Mouse (Mus musculus) liver, postnatal 0 days (tissue): ENCODE data around the gene Stard3nl. TPM values are rescaled to one million over a fixed set of nuclear protein-coding genes. Genes with fewer than 3 reads are reported as not detected.
"Not testable (repeated sequence)": the region's sequence is repeated elsewhere in the genome, so short reads cannot be mapped to it uniquely, and the experiment has no call there.

ENCODE experiments used
- ATAC-seq: fragments of 200-750 bp; cut with Nextera tagmentation; 2 replicates; pipeline ENCODE4 v1.8.0; 2017; ENCODE audit warnings: mild to moderate bottlenecking, moderate library complexity
- DNase-seq: peaks from one replicate; pipeline ENCODE4 v3.0.0-alpha.2; 2016
- H3K27ac ChIP-seq: fragments of 300-500 bp; sonication (generic); 2 replicates; pipeline ENCODE4 v1.5.1; 2014; ENCODE audit warnings: antibody characterized with exemption, moderate library complexity, mild to moderate bottlenecking, low read depth
- H3K27me3 ChIP-seq: fragments of 300-500 bp; sonication (generic); 2 replicates; pipeline ENCODE4 v1.6.1; 2014; ENCODE audit warnings: low read length, control low read depth, mixed read lengths; ENCODE audit not compliant: insufficient read depth
- H3K36me3 ChIP-seq: fragments of 300-500 bp; sonication (generic); replicated peaks from 2 replicates; pipeline ENCODE4 v1.6.1; 2014; ENCODE audit warnings: mild to moderate bottlenecking, control low read depth, low read length, moderate library complexity, mixed read lengths; ENCODE audit not compliant: insufficient read depth
- H3K4me1 ChIP-seq: fragments of 300-500 bp; sonication (generic); 2 replicates; pipeline ENCODE4 v1.6.1; 2014; ENCODE audit warnings: antibody characterized with exemption, mild to moderate bottlenecking, control low read depth; ENCODE audit not compliant: insufficient read depth
- H3K4me2 ChIP-seq: fragments of 300-500 bp; sonication (generic); 2 replicates; pipeline ENCODE4 v1.6.1; 2014; ENCODE audit warnings: low read depth, mild to moderate bottlenecking, low read length, moderate library complexity, mixed read lengths
- H3K4me3 ChIP-seq: fragments of 300-500 bp; sonication (generic); 2 replicates; pipeline ENCODE4 v1.5.1; 2014; ENCODE audit warnings: low read depth, low read length
- H3K9ac ChIP-seq: fragments of 300-500 bp; sonication (generic); replicated peaks from 2 replicates; pipeline ENCODE4 v1.6.1; 2014; ENCODE audit warnings: mild to moderate bottlenecking, moderate library complexity
- H3K9me3 ChIP-seq: fragments of 300-500 bp; sonication (generic); 2 replicates; pipeline ENCODE4 v1.6.1; 2016; ENCODE audit warnings: mild to moderate bottlenecking, control low read depth, low read length, mixed read lengths
- CTCF ChIP-seq: sonication (generic); IDR thresholded peaks from 2 replicates; pipeline ENCODE4 v1.5.1; 2016; ENCODE audit warnings: antibody characterized with exemption, low read depth
- EP300 ChIP-seq: IDR thresholded peaks from 2 replicates; pipeline ENCODE4 v1.6.1; 2016; ENCODE audit warnings: antibody characterized with exemption, low read depth, mild to moderate bottlenecking
- WGBS: fragments of 180-500 bp; shearing (Covaris S2); extraction: QIAGEN DNeasy Blood & Tissue Kit; methylation state at CpG from one replicate; pipeline ENCODE4 v1.1.7; 2014; ENCODE audit not compliant: insufficient replicate concordance; 5-methylcytosine and 5-hydroxymethylcytosine counted together
- polyA plus RNA-seq: library from polyadenylated mRNA; unstranded; fragments of >200 nt; fragmentation: Nextera tagmentation; extraction: Ambion mirVana; gene quantifications from 2 replicates; pipeline ENCODE4 v1.2.1, GENCODE M21; 2015

Gene Stard3nl
- polyA plus RNA-seq, 1 experiment from 2014 or later: 19.5 TPM

DNA sequence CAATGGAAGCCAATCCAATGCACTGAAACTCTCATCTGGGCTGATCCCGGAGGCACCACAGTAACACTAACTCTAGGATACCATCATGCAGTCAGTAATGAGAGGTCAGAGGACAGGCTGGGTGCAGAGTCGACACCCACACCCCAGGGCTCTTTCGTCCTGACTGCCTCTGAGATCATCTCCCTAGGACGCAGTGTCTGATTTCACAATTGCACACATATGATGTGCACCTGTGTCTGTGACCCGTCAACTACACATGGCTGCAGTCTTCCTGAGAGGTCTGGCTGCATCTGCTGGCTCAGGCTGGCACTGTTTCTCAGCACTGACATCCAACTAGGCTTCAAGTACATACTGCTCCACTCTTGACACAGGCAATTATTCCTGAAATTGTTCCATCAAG is 38.9 kb downstream of the Stard3nl start:
- Histone ChIP-seq H3K9me3 (no peaks in the 10 kb centered on the region), H3K27me3 (no peaks in the 10 kb centered on the region), H3K4me3 (no peak overlapping the region), H3K9ac (no peak overlapping the region), H3K36me3 (peaks cover 10% of the 10 kb centered on the region; the same call in 1 of the 2 replicates), H3K4me2 (no peak overlapping the region), H3K4me1 (no peaks in the 10 kb centered on the region), H3K27ac (no peak overlapping the region)
- ATAC-seq: no peak
- TF ChIP-seq CTCF: no peak
- no peak for TF ChIP-seq EP300
- 67% methylated on average over 5 of the region's 5 CpGs for WGBS
- DNase-seq: no peak

GRCm38 (mm10) chr13:19356120-19356519 is 39.5 kb downstream of the Stard3nl start:
- Histone ChIP-seq H3K27me3 (no peaks in the 10 kb centered on the region), H3K4me3 (no peak overlapping the region), H3K27ac (no peak overlapping the region), H3K36me3 (peaks cover 10% of the 10 kb centered on the region; the same call in 1 of the 2 replicates), H3K4me1 (no peaks in the 10 kb centered on the region), H3K9ac (no peak overlapping the region), H3K9me3 (no peaks in the 10 kb centered on the region), H3K4me2 (no peak overlapping the region)
- 71% methylated on average over 7 of the region's 7 CpGs for WGBS
- no peak for ATAC-seq
- no peak for DNase-seq
- no peak for TF ChIP-seq EP300
- TF ChIP-seq CTCF: no peak

- Histone ChIP-seq H3K4me1 (no peaks in the 10 kb centered on the region), H3K27ac (no peak overlapping the region), H3K36me3 (0 out of 2 replicates have a peak, but pooled peaks cover 3% of the 10 kb centered on the region), H3K4me2 (no peak overlapping the region), H3K9ac (no peak overlapping the region), H3K9me3 (no peaks in the 10 kb centered on the region), H3K4me3 (no peak overlapping the region), H3K27me3 (no peaks in the 10 kb centered on the region)
- 81% methylated on average over 3 of the region's 3 CpGs for WGBS
- no peak for DNase-seq
- TF ChIP-seq EP300 (no peak), CTCF (no peak)
- no peak for ATAC-seq
Measured at GRCm38 (mm10) chr13:19352795-19353194, 42.8 kb downstream of the Stard3nl start.

- not testable (repeated sequence) for H3K9ac ChIP-seq, H3K9me3 ChIP-seq, DNase-seq, H3K4me3 ChIP-seq, ATAC-seq, H3K27ac ChIP-seq, H3K27me3 ChIP-seq, H3K36me3 ChIP-seq, H3K4me1 ChIP-seq, H3K4me2 ChIP-seq
- 69% methylated on average over 1 of the region's 1 CpGs for WGBS
Measured at GRCm38 (mm10) chr13:19340356-19340755, 55.2 kb downstream of the Stard3nl start.

DNA sequence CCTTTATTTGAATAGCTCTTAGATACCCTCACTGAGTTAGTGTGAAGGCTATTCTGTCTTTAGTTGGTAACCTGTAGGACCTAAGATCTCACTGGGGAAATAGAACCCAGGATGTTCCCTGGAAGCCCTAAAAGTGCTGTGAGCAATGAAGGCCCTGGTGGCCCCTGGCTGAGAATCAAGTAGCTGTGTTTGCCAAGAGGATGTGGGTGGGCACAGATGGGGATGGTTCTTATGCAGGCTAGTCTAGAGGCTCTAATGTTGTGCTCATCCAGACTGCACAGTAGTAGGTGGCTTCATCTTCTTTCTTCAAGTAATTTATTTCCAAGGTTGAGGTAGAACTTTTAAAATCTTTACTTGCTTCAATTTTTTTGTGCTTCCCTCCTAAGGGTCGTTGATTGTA is 59.3 kb downstream of the Stard3nl start:
- H3K4me3 ChIP-seq, H3K9me3 ChIP-seq, H3K4me1 ChIP-seq, DNase-seq, H3K9ac ChIP-seq, H3K27ac ChIP-seq, ATAC-seq, H3K4me2 ChIP-seq, H3K27me3 ChIP-seq, H3K36me3 ChIP-seq: not testable (repeated sequence)
- WGBS: 68% methylated on average over 1 of the region's 1 CpGs

Other genes with a start within 250 kb of the Stard3nl start
- gene Epdr1, start 224.1 kb upstream of the Stard3nl start, polyA plus RNA-seq: 8.0 and 8.7 TPM in 2 replicates
- 0.69 and 1.0 TPM in 2 replicates for gene Sfrp4, start 227.3 kb upstream of the Stard3nl start, polyA plus RNA-seq